In the genomic region with DNA sequence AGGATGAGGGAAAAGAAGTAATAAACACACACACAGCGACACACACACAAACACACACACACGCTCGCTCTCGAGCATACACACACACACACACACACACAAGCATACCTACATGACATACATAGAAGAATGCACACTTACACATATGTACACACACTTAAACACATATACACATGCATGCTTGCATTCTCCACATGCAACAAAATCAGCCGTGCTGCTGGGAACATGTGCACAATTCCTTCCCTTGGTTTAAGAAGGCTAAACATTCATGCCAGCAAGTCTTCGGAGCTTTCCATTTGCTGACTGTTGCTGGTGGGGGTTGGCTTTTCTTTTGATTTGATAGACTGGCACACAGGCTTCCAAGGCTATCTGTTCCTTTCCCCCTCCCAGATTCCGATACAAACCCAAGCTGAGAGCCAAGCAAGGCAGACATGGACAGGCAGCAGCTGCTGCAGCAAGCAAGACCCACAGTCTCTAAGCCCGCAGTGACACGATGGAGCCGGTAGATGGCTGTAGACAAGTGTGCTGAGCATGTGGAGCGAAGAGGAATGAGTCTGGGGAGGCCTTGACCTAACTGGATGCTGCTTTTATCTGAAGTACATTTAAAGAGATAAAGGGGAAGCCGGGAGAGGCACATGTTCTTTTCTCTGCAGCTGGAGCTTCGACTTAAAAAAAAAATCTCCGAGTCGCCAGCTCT, we compare ENCODE assay signal across 8 mouse cellular contexts.
A peak's percentile ranks its signal among the peaks of the same experiment; 100 is the strongest.
DNase-seq lines count a peak whose midpoint lies in the region; ATAC-seq lines count a peak whose summit lies in the region.

No protein-coding gene starts in this region.

- H3K27me3 ChIP-seq in midbrain, embryonic 15.5 days (replicated peaks) = no peaks in the 10 kb centered on the region

- H3K9me3 ChIP-seq in midbrain, embryonic 15.5 days = no peaks in the 10 kb centered on the region

- WGBS in midbrain, embryonic 15.5 days = 34% methylated on average over 15 of the region's 15 CpGs

- no peak overlapping the region for H3K4me3 ChIP-seq in midbrain, embryonic 15.5 days

- peak overlapping the region; percentile 23 for H3K4me2 ChIP-seq in midbrain, embryonic 15.5 days

- no peaks in the 10 kb centered on the region for H3K36me3 ChIP-seq in midbrain, embryonic 15.5 days (replicated peaks)

- intact Hi-C loops in left cerebral cortex, postnatal 25 days (cut with DNase I) = no loop called here

- DNase-seq in adrenal gland, postnatal 10 days = peak; percentile 81
- DNase-seq in embryo, embryonic 11.5 days (ENCODE audit: low read depth, low spot score) = peak; percentile 59
- DNase-seq in heart, adult 18-20 months = peak; percentile 57 to 68
- DNase-seq in kidney, adult 18-20 months = peak; percentile 11
- peak; percentile 64 to 81 for DNase-seq in left cerebral cortex, postnatal 25 days (ENCODE audit: low spot score in 2 of 2)
- peak; percentile 65 for DNase-seq in telencephalon, adult 2 months (ENCODE audit: low read depth, low spot score)
- DNase-seq in thymus, postnatal 10 days (ENCODE audit: low spot score in 2 of 2) = no peak

- ATAC-seq in midbrain, embryonic 15.5 days (replicated peaks) = peak; percentile 92

- peaks cover 31% of the 10 kb centered on the region for H3K4me1 ChIP-seq in midbrain, embryonic 15.5 days

- H3K9ac ChIP-seq in midbrain, embryonic 15.5 days = no peak overlapping the region

- peak overlapping the region; percentile 58 for H3K27ac ChIP-seq in midbrain, embryonic 15.5 days

Comparison
In these comparisons a context has a peak if more than half of its experiments do, and no peak if none do; other contexts are left out.
1. DNase-seq: peak in adrenal gland, postnatal 10 days (single experiment), embryo, embryonic 11.5 days (single experiment), heart, adult 18-20 months (2 of 2), kidney, adult 18-20 months (single experiment), left cerebral cortex, postnatal 25 days (2 of 2) and telencephalon, adult 2 months (single experiment); none in thymus, postnatal 10 days (0 of 2).